Mouse (Mus musculus): Measurements from ENCODE around the gene Ccdc91. TPM values are rescaled to one million over a fixed set of nuclear protein-coding genes. Genes with fewer than 3 reads are reported as not detected.
A peak's percentile ranks its signal among the peaks of the same experiment; 100 is the strongest.

Gene Ccdc91
- polyA plus RNA-seq, 1 experiment from 2014 or later = 33.2 TPM

DNA sequence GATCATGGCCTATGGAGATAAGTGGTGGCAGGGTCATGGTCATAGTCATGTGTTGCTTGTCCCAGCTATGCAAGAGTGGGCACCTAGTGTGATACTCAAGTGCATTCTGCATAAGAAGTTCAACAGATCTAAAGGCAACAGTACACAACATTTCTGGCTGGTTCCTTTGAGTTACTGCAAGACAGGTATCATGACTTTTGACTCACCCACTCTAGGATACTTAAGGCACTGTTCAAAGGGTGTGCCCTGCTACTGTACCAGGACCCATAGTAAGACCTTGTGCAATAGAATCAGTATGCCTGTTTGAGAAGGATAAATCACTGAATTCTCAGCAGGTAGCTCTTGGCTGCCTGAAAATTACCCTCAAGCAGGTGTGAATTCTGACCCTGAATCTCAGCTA lies 182.4 kb downstream of the Ccdc91 start:
- Histone ChIP-seq H3K4me2 (ENCODE audit: low read depth) (no peak overlapping the region), H3K9me3 (ENCODE audit: control insufficient read depth, low read length) (no peaks in the 10 kb centered on the region), H3K27ac (ENCODE audit: low read depth, low read length) (no peak overlapping the region), H3K27me3 (ENCODE audit: control insufficient read depth, insufficient read depth, low read length) (no peaks in the 10 kb centered on the region), H3K9ac (ENCODE audit: low read length) (no peak overlapping the region), H3K36me3 (ENCODE audit: control insufficient read depth, insufficient read depth, low read length) (no peaks in the 10 kb centered on the region), H3K4me1 (ENCODE audit: control insufficient read depth, insufficient read depth, low read length) (no peaks in the 10 kb centered on the region), H3K4me3 (ENCODE audit: low read depth, low read length) (no peak overlapping the region)
- no peak for ATAC-seq (ENCODE audit: insufficient read depth, low FRiP score, low TSS enrichment)
- DNase-seq (ENCODE audit: low spot score) = no peak

DNA sequence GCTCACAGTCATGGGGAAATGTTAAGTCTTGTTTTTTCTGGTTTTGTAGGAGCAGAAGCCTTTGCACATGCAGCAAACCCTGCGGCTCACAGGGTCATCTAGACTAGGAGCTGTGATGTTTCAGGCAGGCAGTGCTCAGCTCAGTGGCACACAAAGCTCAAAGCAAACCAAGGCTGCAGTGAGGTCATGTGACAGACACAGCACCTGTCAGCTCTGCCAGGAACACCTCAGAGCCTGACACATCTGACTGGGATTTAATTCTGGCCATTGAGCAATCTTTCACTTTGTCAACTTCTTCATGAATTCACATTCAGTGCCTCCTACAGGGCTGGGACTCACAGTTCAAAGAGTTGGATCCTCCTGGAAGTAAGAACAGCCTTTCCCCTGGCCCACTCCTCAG lies 185.1 kb downstream of the Ccdc91 start:
- Histone ChIP-seq H3K4me1 (ENCODE audit: control insufficient read depth, insufficient read depth, low read length) (no peaks in the 10 kb centered on the region), H3K9me3 (ENCODE audit: control insufficient read depth, low read length) (no peaks in the 10 kb centered on the region), H3K9ac (ENCODE audit: low read length) (no peak overlapping the region), H3K4me3 (ENCODE audit: low read depth, low read length) (no peak overlapping the region), H3K27ac (ENCODE audit: low read depth, low read length) (no peak overlapping the region), H3K36me3 (ENCODE audit: control insufficient read depth, insufficient read depth, low read length) (no peaks in the 10 kb centered on the region), H3K27me3 (ENCODE audit: control insufficient read depth, insufficient read depth, low read length) (no peaks in the 10 kb centered on the region), H3K4me2 (ENCODE audit: low read depth) (no peak overlapping the region)
- WGBS = 82% methylated on average over 1 of the region's 1 CpGs
- ATAC-seq (ENCODE audit: insufficient read depth, low FRiP score, low TSS enrichment) (no peak), DNase-seq (ENCODE audit: low spot score) (no peak)

DNA sequence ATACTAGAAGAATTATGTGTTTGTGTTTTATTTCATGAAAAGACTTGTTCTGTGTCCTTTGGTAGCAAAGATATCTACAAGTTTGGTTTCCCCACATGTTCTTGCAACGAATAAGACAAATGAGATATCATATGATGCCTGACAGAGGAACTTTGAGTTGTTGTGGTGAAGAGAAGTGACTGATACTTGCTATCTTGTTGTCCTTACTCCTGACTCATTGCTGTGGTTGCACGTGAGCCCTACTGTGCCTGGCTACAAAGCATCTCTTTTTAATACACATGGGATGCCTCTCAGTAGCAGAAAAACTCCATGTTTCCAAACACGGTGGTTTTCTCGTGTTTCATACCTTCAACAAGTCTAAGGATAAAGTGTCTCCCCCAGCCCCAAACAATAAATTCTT lies 186.2 kb downstream of the Ccdc91 start:
- Histone ChIP-seq H3K4me1 (ENCODE audit: control insufficient read depth, insufficient read depth, low read length) (no peaks in the 10 kb centered on the region), H3K4me2 (ENCODE audit: low read depth) (no peak overlapping the region)
- no peak for ATAC-seq (ENCODE audit: insufficient read depth, low FRiP score, low TSS enrichment)

DNA sequence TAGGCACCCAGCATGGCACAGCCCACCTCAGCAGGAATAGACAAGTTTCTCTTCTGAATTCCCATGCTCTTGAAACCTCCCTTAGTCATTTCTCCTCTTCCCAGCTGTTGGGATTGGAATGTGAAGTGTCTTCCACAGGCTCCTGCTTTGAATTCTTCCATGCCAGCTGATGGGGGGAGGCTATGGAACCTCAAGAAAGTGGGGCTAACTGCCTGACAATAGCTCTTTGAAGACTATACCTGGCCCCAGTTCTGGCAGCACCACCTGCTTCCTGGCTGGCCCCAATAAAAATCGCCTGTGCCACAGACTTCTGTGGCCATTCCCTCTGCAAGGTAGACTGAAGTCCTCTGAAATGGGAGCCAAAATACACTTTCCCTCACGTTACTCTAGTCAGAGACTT lies 187.0 kb downstream of the Ccdc91 start:
- H3K4me2 ChIP-seq (ENCODE audit: low read depth) = no peak overlapping the region
- no peaks in the 10 kb centered on the region for H3K4me1 ChIP-seq (ENCODE audit: control insufficient read depth, insufficient read depth, low read length)
- H3K36me3 ChIP-seq (ENCODE audit: control insufficient read depth, insufficient read depth, low read length) = no peaks in the 10 kb centered on the region
- no peaks in the 10 kb centered on the region for H3K27me3 ChIP-seq (ENCODE audit: control insufficient read depth, insufficient read depth, low read length)
- no peak overlapping the region for H3K9ac ChIP-seq (ENCODE audit: low read length)
- H3K9me3 ChIP-seq (ENCODE audit: control insufficient read depth, low read length) = no peaks in the 10 kb centered on the region
- no peak overlapping the region for H3K27ac ChIP-seq (ENCODE audit: low read depth, low read length)
- 77% methylated on average over 2 of the region's 2 CpGs for WGBS
- ATAC-seq (ENCODE audit: insufficient read depth, low FRiP score, low TSS enrichment) (no peak), DNase-seq (ENCODE audit: low spot score) (no peak)
- H3K4me3 ChIP-seq (ENCODE audit: low read depth, low read length) = no peak overlapping the region

More for the DNA sequence above, 186.2 kb downstream of the Ccdc91 start:
- no peaks in the 10 kb centered on the region for H3K9me3 ChIP-seq (ENCODE audit: control insufficient read depth, low read length)
- no peak overlapping the region for H3K9ac ChIP-seq (ENCODE audit: low read length)
- H3K36me3 ChIP-seq (ENCODE audit: control insufficient read depth, insufficient read depth, low read length) = no peaks in the 10 kb centered on the region
- WGBS = 82% methylated on average over 4 of the region's 4 CpGs
- no peaks in the 10 kb centered on the region for H3K27me3 ChIP-seq (ENCODE audit: control insufficient read depth, insufficient read depth, low read length)
- no peak overlapping the region for H3K4me3 ChIP-seq (ENCODE audit: low read depth, low read length)
- no peak for DNase-seq (ENCODE audit: low spot score)
- no peak overlapping the region for H3K27ac ChIP-seq (ENCODE audit: low read depth, low read length)

DNA sequence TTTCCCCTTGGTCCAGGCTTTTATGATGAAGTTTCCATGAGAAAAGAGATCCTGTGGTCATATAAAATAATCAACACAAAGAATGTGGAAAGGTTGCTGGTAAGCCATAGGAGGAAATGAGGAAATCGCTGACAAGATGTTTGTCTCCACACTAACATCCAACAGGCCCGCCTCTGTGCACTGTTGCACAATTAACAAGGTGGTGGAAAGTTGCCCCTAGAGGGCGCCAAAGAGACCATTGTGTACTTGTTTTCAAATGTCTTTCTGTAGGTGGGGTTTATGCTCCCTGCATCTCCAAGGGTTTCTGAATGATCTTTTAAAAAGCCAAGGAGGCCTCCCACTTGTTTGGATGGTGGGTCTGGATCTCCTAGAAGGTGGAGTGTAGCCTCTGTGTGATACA lies 188.7 kb downstream of the Ccdc91 start:
- DNase-seq (ENCODE audit: low spot score) (peak; percentile 45), ATAC-seq (ENCODE audit: insufficient read depth, low FRiP score, low TSS enrichment) (no peak)
- H3K4me2 ChIP-seq (ENCODE audit: low read depth) = no peak overlapping the region
- WGBS = 52% methylated on average over 3 of the region's 3 CpGs
- H3K4me1 ChIP-seq (ENCODE audit: control insufficient read depth, insufficient read depth, low read length) = no peaks in the 10 kb centered on the region
- no peaks in the 10 kb centered on the region for H3K9me3 ChIP-seq (ENCODE audit: control insufficient read depth, low read length)
- no peak overlapping the region for H3K9ac ChIP-seq (ENCODE audit: low read length)
- H3K27me3 ChIP-seq (ENCODE audit: control insufficient read depth, insufficient read depth, low read length) = no peaks in the 10 kb centered on the region
- no peak overlapping the region for H3K27ac ChIP-seq (ENCODE audit: low read depth, low read length)
- H3K36me3 ChIP-seq (ENCODE audit: control insufficient read depth, insufficient read depth, low read length) = no peaks in the 10 kb centered on the region
- no peak overlapping the region for H3K4me3 ChIP-seq (ENCODE audit: low read depth, low read length)

DNA sequence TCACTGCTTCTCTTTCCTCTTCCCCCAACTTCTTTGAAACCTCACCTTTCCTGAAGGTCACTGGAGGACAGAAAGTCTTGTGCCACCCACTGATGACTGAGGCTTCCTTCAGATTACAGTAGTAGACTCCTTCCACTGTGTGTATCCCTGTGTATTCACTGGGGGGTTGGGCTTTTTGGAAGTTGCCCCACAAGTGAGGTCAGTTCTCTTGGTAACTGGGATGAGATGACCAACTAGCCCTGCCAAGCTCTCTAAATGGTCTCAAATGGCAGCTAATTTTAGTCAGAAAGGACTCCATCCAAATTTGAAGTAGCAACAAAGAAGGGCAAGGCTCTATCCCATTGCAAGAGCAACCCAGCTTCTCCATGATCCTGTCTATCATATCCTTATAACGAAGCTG lies 195.7 kb downstream of the Ccdc91 start:
- H3K4me2 ChIP-seq (ENCODE audit: low read depth) = no peak overlapping the region
- no peak overlapping the region for H3K4me3 ChIP-seq (ENCODE audit: low read depth, low read length)
- ATAC-seq (ENCODE audit: insufficient read depth, low FRiP score, low TSS enrichment) (no peak), DNase-seq (ENCODE audit: low spot score) (no peak)
- 86% methylated on average over 1 of the region's 1 CpGs for WGBS
- H3K9me3 ChIP-seq (ENCODE audit: control insufficient read depth, low read length) = no peaks in the 10 kb centered on the region
- H3K9ac ChIP-seq (ENCODE audit: low read length) = no peak overlapping the region
- no peak overlapping the region for H3K27ac ChIP-seq (ENCODE audit: low read depth, low read length)
- no peaks in the 10 kb centered on the region for H3K4me1 ChIP-seq (ENCODE audit: control insufficient read depth, insufficient read depth, low read length)
- H3K27me3 ChIP-seq (ENCODE audit: control insufficient read depth, insufficient read depth, low read length) = no peaks in the 10 kb centered on the region
- H3K36me3 ChIP-seq (ENCODE audit: control insufficient read depth, insufficient read depth, low read length) = no peaks in the 10 kb centered on the region

DNA sequence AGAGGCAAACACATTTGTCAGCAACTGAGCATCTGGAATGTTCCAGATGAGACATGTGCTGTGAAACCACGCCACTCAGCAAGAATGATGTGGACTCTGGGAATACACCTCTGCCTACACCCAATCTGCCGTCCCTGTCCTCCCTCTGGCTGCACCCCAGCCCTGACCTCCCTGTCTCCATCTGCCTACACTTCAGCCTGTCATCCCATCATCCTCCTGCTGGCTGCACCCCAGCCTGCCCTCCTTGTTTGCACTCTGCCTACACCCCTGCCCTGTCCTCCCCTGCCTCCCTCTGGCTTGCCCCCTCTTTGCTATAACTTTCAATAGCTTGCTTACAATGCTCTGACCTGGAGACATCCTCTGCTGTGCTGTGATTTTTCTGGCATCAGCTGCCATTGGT lies 196.9 kb downstream of the Ccdc91 start:
- 74% methylated on average over 2 of the region's 2 CpGs for WGBS
- H3K27ac ChIP-seq (ENCODE audit: low read depth, low read length) = no peak overlapping the region
- no peak overlapping the region for H3K4me2 ChIP-seq (ENCODE audit: low read depth)
- H3K27me3 ChIP-seq (ENCODE audit: control insufficient read depth, insufficient read depth, low read length) = no peaks in the 10 kb centered on the region
- ATAC-seq (ENCODE audit: insufficient read depth, low FRiP score, low TSS enrichment) (no peak), DNase-seq (ENCODE audit: low spot score) (no peak)
- no peak overlapping the region for H3K4me3 ChIP-seq (ENCODE audit: low read depth, low read length)
- no peaks in the 10 kb centered on the region for H3K36me3 ChIP-seq (ENCODE audit: control insufficient read depth, insufficient read depth, low read length)
- no peaks in the 10 kb centered on the region for H3K9me3 ChIP-seq (ENCODE audit: control insufficient read depth, low read length)
- H3K9ac ChIP-seq (ENCODE audit: low read length) = no peak overlapping the region
- no peaks in the 10 kb centered on the region for H3K4me1 ChIP-seq (ENCODE audit: control insufficient read depth, insufficient read depth, low read length)

DNA sequence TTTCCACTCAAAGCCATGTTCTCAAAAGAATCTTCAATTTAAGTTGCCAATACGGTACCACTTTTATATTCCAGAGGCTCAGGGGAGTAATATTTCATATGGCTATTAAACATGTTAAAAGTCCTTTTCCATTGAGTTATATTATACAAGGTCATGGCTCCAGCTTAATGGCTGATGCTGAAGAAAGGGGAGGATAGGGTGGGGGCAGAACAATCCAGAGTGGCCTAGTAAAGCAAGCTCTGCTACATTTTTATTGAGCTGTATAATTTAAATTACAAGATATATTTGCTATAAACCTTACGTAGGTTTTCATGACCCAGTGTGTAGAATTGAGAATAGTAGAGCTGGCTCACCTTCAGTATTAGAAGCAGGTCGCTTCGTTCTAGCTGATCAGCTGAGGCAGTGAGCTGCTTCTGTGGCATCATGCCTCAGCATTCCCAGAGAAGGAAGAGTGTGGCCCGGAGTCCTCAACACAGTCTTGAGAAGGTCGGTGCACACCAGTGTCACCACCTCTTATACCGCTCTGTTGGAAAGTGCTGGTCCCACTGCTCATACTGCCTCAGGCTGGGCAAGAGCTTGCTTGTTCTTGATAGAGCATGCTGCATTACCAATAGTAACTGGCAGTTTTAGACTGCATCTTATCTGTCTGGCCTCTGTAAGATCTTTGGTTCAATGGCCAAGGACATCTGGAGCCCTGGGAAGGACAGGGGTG lies 199.6 kb downstream of the Ccdc91 start:
- Histone ChIP-seq H3K4me3 (ENCODE audit: low read depth, low read length) (no peak overlapping the region), H3K27me3 (ENCODE audit: control insufficient read depth, insufficient read depth, low read length) (no peaks in the 10 kb centered on the region), H3K9ac (ENCODE audit: low read length) (no peak overlapping the region), H3K4me1 (ENCODE audit: control insufficient read depth, insufficient read depth, low read length) (no peaks in the 10 kb centered on the region), H3K4me2 (ENCODE audit: low read depth) (no peak overlapping the region), H3K27ac (ENCODE audit: low read depth, low read length) (no peak overlapping the region), H3K9me3 (ENCODE audit: control insufficient read depth, low read length) (no peaks in the 10 kb centered on the region), H3K36me3 (ENCODE audit: control insufficient read depth, insufficient read depth, low read length) (no peaks in the 10 kb centered on the region)
- WGBS = 85% methylated on average over 7 of the region's 7 CpGs
- ATAC-seq (ENCODE audit: insufficient read depth, low FRiP score, low TSS enrichment) (no peak), DNase-seq (ENCODE audit: low spot score) (no peak)

DNA sequence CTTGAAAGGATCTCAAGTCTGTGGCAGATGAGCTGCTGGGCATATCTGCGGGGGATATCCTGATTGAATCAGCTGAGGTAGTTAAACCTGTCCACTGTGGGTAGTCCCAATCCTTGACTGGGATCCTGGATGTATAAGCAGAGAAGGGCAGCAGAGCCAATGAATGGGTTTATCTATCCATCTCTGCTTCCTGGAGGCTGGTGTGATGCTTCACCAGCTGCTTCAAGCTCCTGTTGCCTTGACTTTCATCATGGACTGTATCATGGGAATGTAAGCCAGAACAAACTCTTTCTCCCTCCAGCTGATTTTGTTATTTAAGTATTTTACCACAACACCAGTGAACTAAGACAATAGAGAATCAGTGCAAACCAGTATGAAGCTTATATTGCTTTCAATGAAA lies 200.6 kb downstream of the Ccdc91 start:
- H3K36me3 ChIP-seq (ENCODE audit: control insufficient read depth, insufficient read depth, low read length) = no peaks in the 10 kb centered on the region
- H3K4me3 ChIP-seq (ENCODE audit: low read depth, low read length) = no peak overlapping the region
- DNase-seq (ENCODE audit: low spot score) (no peak), ATAC-seq (ENCODE audit: insufficient read depth, low FRiP score, low TSS enrichment) (no peak)
- H3K4me2 ChIP-seq (ENCODE audit: low read depth) = no peak overlapping the region
- 96% methylated on average over 1 of the region's 1 CpGs for WGBS
- no peaks in the 10 kb centered on the region for H3K9me3 ChIP-seq (ENCODE audit: control insufficient read depth, low read length)
- H3K27me3 ChIP-seq (ENCODE audit: control insufficient read depth, insufficient read depth, low read length) = no peaks in the 10 kb centered on the region
- no peaks in the 10 kb centered on the region for H3K4me1 ChIP-seq (ENCODE audit: control insufficient read depth, insufficient read depth, low read length)
- no peak overlapping the region for H3K27ac ChIP-seq (ENCODE audit: low read depth, low read length)
- no peak overlapping the region for H3K9ac ChIP-seq (ENCODE audit: low read length)

Data from neural tube, embryonic 11.5 days (tissue).